Mouse (Mus musculus) frontal cortex, postnatal 25 days (tissue): ENCODE measurements at regions not wholly inside any gene's neighbourhood (a gene's known extent, or its start where the extent isn't known, plus 50 kb on each side); places are given as distances from the start of the nearest gene placed in this dataset.
A peak's percentile ranks its signal among the peaks of the same experiment; 100 is the strongest.

Source experiments
- DNase-seq, 2 experiments: peaks; one replicate each; pipeline ENCODE4 v3.0.0; 2022; ENCODE audit warnings: low spot score in 2 of 2

DNA sequence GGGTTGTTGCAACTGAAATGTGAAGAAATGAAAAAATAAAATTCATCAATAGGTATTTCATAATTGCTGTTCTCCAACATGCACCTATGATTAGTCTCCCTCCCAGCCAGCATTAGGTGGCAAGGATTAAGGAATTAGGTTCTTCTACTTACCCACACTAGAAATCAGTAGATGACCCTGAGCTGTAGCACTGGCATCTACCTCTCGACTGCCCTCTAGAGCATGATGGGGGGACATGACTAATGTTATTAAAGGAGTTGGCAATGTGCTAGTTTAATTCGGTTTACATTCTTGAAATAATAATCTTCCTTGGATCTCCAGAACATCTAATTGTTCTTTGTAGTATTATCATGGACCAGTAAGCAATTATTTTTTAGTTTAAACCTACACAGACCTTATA lies 370.9 kb downstream of the Dcdc2c start:
- no peak for DNase-seq

- DNase-seq = no peak
Observed at GRCm38 (mm10) chr12:28176016-28176415, 376.2 kb downstream of the Dcdc2c start.

DNA sequence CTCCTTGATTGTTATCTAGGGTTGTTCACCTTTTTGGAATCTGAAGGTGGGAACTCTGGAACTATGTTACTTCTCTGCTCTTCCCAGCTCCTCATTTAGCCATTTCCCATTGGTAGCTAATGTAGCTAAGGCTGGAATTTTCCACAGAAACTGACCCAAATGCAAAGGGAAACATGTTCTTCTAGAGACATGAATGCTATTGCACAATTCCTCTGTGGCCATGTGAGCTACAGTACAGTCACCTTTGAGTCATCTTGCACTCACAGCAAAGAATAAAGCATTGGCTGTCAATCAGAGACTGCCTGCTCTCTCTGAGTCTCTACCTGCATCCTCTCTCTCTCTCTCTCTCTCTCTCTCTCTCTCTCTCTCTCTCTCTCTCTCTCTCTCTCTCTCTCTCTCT lies 378.1 kb downstream of the Dcdc2c start:
- no peak for DNase-seq

- no peak for DNase-seq
Observed at GRCm38 (mm10) chr12:28158786-28159185, 393.4 kb downstream of the Dcdc2c start.

GRCm38 (mm10) chr12:28150759-28151158 lies 401.4 kb downstream of the Dcdc2c start:
- no peak for DNase-seq

- no peak for DNase-seq
Observed at GRCm38 (mm10) chr12:28135810-28136592, 416.2 kb downstream of the Dcdc2c start.

DNA sequence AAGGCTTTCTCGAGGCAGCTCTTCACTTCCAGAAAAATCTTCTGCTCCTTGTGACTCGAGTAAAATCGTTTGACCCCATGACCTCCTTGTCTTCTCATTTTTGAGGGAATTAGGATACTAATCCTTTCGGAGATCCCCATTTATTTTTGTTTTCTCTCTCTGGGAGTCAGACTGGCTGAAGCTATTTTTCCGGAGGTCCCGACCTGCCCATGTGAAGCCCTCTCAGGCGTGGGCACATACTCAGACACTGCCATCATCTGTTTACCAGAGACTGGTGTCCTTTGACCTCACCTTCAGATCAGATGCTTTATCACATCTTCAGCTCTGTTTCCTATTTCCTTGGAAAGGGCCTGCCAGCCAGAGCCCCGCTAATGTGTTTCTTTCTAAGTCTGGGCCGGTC lies 429.4 kb downstream of the Dcdc2c start:
- no peak for DNase-seq

DNA sequence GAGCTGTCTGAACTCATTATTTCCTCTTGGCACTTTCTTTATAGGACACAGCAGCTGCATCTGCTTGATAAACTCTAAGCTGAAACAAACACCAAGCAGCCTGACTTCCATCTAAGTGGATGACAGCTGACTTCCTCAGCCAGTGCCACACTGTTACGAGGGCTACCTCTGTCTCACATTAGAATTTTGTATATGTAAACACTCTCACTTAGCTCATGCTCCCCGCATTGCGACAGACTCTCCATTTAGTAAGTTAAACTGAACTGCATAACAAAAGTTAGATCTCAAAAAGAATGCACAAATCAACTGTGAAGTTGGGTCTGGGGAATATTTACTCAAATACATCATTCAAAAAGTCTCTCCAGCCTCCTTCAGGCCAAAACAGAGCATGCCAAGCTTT lies 432.1 kb downstream of the Dcdc2c start:
- DNase-seq = no peak

DNA sequence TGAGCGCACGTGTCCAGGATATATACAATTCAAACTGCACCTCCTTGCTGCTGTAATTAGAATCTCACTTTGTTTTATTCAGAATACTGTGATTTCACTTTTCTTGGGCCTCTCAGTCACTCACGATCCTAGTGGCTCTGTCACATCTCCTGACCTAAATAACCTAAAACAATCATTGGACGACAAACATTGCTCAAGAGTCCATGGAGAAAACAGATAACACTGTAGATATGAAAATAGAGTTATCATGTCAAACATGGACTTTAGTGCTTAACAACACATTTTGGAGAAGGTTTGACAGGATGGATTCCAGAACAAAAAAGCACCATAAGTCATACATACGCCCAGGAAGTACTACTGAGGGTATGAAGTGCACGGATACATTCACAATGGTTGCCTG lies 461.5 kb downstream of the Dcdc2c start:
- DNase-seq = no peak

DNA sequence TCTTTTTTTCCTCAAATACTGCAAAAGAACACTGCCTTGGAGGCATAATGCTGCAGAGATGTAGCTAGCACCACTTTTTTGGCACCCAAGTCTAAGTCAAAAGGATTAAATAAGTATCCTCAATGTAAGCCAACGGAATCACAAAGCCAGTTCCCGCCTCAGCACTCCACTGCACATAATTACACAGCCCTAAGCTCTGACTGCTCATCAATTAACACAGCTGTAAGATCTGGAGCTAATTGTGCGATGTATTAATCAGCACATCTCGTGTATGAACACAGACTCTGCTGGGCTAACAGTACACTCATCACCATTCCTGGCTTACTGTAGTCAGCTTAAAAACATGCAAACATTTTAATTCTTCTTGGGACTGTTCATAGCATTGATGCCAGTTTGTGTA lies 466.7 kb downstream of the Dcdc2c start:
- DNase-seq = no peak

DNA sequence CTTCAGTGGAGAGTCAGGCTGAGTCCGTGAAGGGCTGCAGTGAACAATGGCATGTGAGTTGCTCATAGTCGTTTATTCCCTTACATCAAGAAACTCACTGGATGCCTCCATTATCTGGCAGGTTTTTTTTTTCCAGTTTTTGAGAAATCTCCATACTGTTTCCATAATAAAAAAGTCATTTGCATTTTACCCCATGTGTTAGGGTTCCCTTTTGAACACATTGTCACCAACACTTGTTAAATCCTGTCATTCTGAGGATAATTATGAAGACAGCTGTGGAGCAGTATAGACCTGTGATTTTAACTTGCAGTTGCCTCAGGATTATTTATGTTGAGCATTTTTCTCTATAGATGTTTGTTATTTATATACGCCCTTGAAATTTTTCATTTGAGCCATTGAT lies 475.6 kb downstream of the Dcdc2c start:
- no peak for DNase-seq

GRCm38 (mm10) chr12:28068584-28068983 lies 483.6 kb downstream of the Dcdc2c start:
- DNase-seq = no peak

DNA sequence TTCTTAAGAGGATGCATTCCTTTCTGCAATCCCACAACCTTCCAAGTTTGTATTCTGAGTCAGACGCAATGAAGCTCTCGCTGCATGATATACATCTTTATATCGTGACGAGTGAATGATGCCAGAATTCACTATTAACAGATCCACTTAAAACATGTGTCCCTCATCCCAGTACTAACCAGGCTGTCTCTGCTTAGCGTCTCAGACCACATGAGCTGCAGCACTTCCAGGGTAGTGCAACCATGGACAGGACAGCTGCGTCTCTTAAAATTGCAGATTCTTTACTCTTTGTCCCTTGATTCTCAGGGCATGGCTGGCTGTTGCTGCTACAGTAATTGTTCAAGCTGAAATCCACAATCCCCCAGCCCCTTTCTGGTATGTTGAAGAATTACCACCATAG lies 491.9 kb downstream of the Dcdc2c start:
- no peak for DNase-seq

DNA sequence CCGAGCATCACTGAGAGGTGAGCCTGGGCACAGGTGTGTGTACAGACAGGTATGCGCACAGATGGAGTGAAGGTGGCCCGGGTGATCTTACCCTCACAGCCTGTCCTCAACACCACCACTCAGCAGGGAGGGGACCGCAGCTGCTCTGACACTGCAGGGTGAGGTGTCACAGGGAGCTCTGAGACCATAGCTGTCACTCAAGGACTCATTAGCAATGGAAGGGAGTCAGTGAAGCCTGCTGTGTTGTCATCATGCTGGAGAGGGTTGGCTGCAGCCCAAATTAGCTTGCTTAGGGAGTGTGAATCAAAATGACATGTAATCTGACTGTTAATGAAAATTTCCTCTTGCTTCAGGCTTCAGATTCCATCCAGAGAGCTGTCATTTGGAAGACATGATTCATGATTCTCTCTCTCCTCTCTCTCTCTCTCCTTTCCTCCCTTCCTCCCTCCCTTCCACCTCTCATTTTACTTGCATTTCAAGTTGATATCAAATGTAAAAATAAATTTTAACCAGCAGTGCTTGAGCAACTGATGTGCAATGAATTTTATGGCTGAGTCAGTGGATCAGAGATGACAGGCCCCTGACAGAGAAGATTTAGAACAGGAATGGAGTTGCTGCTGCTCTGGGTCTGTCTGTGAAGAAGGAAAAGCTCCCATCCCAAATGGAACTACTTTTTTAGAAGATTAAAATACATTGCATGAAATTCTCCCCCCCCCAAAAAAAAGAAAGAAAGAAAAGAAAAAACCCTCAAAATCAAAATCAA lies 496.5 kb downstream of the Dcdc2c start:
- DNase-seq = peak in 1 of 2 experiments; percentile 3

- DNase-seq = no peak
Observed at GRCm38 (mm10) chr12:28054444-28054843, 497.8 kb downstream of the Dcdc2c start.

DNA sequence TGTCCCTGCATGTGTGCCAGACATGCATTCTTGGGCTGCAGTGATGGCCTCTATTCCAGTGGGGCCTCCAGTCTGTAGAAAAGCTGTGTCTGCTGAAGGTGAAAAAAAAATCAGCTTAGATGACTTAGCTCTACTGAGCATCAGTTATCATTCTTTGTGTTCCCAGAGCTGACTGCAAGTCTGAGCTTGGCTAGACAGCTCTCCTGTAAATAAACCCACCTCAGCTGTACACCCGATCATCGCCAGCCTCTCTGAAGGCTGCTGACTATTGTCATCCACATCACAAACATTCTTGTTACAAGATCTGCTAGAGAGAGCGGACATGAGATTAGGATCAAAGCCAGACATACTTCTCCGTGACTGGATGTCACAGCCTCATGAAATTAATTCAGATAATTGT lies 504.2 kb downstream of the Dcdc2c start:
- no peak for DNase-seq

GRCm38 (mm10) chr12:28038161-28038911 lies 513.9 kb downstream of the Dcdc2c start:
- no peak for DNase-seq

DNA sequence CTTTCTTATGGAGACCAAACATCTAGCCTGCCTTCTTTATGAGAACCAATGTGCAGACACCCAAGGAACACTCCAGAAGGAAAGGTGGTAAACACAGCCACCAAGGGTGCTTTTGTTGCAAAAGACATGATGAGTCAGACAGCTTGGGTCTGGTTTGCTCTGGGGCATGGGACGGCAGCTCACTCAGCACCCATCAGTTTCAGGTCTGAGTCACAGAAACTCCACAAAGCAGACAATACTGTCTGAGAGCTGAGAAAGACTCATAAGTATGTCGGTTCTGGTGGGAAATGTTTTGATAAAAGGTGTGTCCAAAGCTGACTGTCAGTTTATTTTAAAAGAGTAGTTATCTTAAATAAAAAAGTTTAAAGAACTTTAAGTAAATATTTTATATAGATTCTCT lies 553.0 kb downstream of the Dcdc2c start:
- no peak for DNase-seq

DNA sequence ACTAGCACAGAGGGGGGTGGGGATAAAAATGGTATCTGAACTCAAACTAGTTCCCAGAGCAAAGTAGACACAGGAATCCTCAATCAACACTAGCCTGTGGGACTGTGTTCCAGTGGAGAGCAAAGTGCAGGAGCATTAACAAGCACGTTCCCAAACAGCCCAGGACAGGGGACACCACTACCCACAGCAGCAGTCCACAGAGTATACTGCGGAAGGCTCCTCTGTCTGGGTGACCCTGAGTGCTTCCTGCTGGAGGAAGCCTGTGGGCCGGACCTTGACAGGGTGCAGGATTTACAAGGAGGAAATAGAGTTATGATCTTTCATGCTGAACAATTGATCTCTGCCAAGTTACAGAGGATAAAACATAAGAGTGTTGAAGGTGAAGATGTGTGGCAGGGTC lies 560.0 kb downstream of the Dcdc2c start:
- DNase-seq = no peak

DNA sequence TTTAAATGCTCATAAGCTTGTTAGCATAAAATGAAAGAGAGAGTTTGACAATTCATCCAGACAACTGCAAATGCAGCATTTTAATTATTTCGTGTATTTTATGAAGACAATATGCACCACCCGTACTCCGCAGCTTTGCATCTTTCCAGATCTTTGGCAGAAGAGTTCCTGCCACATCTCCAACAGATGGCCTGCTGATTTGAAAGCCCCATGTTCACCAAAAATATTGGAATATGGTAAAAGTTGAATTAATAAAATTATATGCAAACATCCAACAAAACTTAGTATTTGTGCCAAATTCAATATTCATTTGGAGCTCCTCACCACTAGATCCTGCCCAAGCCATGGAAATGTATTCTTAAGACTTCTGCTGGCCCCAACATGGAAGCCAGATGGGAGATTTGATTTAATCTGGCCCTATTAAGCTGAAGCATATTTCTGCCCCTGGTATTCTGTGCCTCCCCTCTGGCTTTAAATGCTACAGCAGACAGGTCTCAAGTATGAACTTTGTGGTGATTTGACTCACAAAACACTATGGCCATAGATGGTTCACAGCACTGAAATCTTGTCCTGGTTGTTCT lies 567.8 kb downstream of the Dcdc2c start:
- DNase-seq = no peak

DNA sequence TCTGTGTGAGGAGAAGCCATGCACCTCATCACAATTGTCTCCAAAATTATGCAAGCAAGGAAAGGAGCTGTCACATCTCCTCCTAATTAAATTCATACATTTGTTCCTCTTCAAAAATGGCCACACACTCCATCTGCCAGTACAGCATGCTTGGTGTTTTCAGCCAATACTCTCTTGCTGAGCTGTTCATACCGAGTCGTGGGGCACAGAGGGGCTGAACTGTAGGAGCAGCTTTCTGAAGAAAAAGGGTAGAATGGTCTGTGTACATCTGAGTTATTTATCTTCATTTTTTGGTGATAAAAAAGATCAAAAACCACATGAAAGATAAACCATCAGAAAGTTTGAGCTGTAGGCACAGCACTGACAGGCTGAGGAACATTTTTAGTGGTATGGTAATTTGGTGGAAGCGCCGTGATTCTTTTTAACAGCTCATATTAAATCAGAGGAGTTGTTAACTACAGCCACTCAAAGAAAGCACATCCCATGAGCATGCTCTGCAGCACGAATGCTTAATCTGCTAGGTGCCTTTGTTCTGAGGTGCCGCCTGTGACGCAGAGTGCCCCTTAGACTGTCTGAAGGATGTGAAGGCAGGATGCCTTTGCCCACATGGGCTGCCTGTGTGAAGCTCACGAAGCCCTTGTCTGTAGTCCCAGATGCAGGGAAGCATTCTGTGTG lies 573.8 kb downstream of the Dcdc2c start:
- DNase-seq = peak; percentile 11 to 28
